Mouse (Mus musculus): ENCODE measurements at regions not wholly inside any gene's neighbourhood (a gene's known extent, or its start where the extent isn't known, plus 50 kb on each side); places are given as distances from the start of the nearest gene placed in this dataset.

GRCm38 (mm10) chr16:9270671-9271070, 440.8 kb downstream of the 1810013L24Rik start:
- no peak overlapping the region for H3K27ac ChIP-seq (replicated peaks; ENCODE audit: low read depth, low read length)
- H3K4me2 ChIP-seq (ENCODE audit: low read depth, low read length), result no peak overlapping the region
- ATAC-seq (replicated peaks; ENCODE audit: insufficient number of reproducible peaks, low FRiP score, low TSS enrichment, low read depth) (no peak), DNase-seq (ENCODE audit: low spot score) (no peak)
- H3K4me3 ChIP-seq (ENCODE audit: low read depth, low read length), result no peak overlapping the region
- no peaks in the 10 kb centered on the region for H3K4me1 ChIP-seq (ENCODE audit: control insufficient read depth, insufficient read depth, low read length)
- no peak overlapping the region for H3K9ac ChIP-seq (replicated peaks; ENCODE audit: low read length)
- no peaks in the 10 kb centered on the region for H3K9me3 ChIP-seq (replicated peaks; ENCODE audit: control insufficient read depth, low read length)
- 77% methylated on average over 1 of the region's 1 CpGs for WGBS
- no peaks in the 10 kb centered on the region for H3K36me3 ChIP-seq (replicated peaks; ENCODE audit: control insufficient read depth, insufficient read depth, low read depth, low read length)
- H3K27me3 ChIP-seq (ENCODE audit: control insufficient read depth, insufficient read depth, low read length), result no peaks in the 10 kb centered on the region

GRCm38 (mm10) chr16:9273751-9274300, 443.9 kb downstream of the 1810013L24Rik start:
- no peak overlapping the region for H3K27ac ChIP-seq (replicated peaks; ENCODE audit: low read depth, low read length)
- ATAC-seq (replicated peaks; ENCODE audit: insufficient number of reproducible peaks, low FRiP score, low TSS enrichment, low read depth), result no peak
- no peak for DNase-seq (ENCODE audit: low spot score)

GRCm38 (mm10) chr16:9274583-9275100, 444.7 kb downstream of the 1810013L24Rik start:
- H3K4me3 ChIP-seq (ENCODE audit: low read depth, low read length), result no peak overlapping the region
- no peaks in the 10 kb centered on the region for H3K27me3 ChIP-seq (ENCODE audit: control insufficient read depth, insufficient read depth, low read length)
- H3K27ac ChIP-seq (replicated peaks; ENCODE audit: low read depth, low read length), result no peak overlapping the region
- no peaks in the 10 kb centered on the region for H3K4me1 ChIP-seq (ENCODE audit: control insufficient read depth, insufficient read depth, low read length)
- DNase-seq (ENCODE audit: low spot score) (no peak), ATAC-seq (replicated peaks; ENCODE audit: insufficient number of reproducible peaks, low FRiP score, low TSS enrichment, low read depth) (no peak)
- no peaks in the 10 kb centered on the region for H3K9me3 ChIP-seq (replicated peaks; ENCODE audit: control insufficient read depth, low read length)
- WGBS, result 77% methylated on average over 7 of the region's 7 CpGs
- no peaks in the 10 kb centered on the region for H3K36me3 ChIP-seq (replicated peaks; ENCODE audit: control insufficient read depth, insufficient read depth, low read depth, low read length)
- no peak overlapping the region for H3K4me2 ChIP-seq (ENCODE audit: low read depth, low read length)
- H3K9ac ChIP-seq (replicated peaks; ENCODE audit: low read length), result no peak overlapping the region

More at GRCm38 (mm10) chr16:9273751-9274300, 443.9 kb downstream of the 1810013L24Rik start:
- no peaks in the 10 kb centered on the region for H3K27me3 ChIP-seq (ENCODE audit: control insufficient read depth, insufficient read depth, low read length)
- no peaks in the 10 kb centered on the region for H3K4me1 ChIP-seq (ENCODE audit: control insufficient read depth, insufficient read depth, low read length)
- H3K4me3 ChIP-seq (ENCODE audit: low read depth, low read length), result no peak overlapping the region
- no peaks in the 10 kb centered on the region for H3K9me3 ChIP-seq (replicated peaks; ENCODE audit: control insufficient read depth, low read length)
- H3K4me2 ChIP-seq (ENCODE audit: low read depth, low read length), result no peak overlapping the region
- H3K9ac ChIP-seq (replicated peaks; ENCODE audit: low read length), result no peak overlapping the region
- 66% methylated on average over 6 of the region's 6 CpGs for WGBS
- H3K36me3 ChIP-seq (replicated peaks; ENCODE audit: control insufficient read depth, insufficient read depth, low read depth, low read length), result no peaks in the 10 kb centered on the region

GRCm38 (mm10) chr16:9275426-9275825, 445.5 kb downstream of the 1810013L24Rik start:
- DNase-seq (ENCODE audit: low spot score) (no peak), ATAC-seq (replicated peaks; ENCODE audit: insufficient number of reproducible peaks, low FRiP score, low TSS enrichment, low read depth) (no peak)
- Histone ChIP-seq H3K9ac (replicated peaks; ENCODE audit: low read length) (no peak overlapping the region), H3K27me3 (ENCODE audit: control insufficient read depth, insufficient read depth, low read length) (no peaks in the 10 kb centered on the region), H3K4me1 (ENCODE audit: control insufficient read depth, insufficient read depth, low read length) (no peaks in the 10 kb centered on the region), H3K4me3 (ENCODE audit: low read depth, low read length) (no peak overlapping the region), H3K4me2 (ENCODE audit: low read depth, low read length) (no peak overlapping the region), H3K27ac (replicated peaks; ENCODE audit: low read depth, low read length) (no peak overlapping the region), H3K9me3 (replicated peaks; ENCODE audit: control insufficient read depth, low read length) (no peaks in the 10 kb centered on the region), H3K36me3 (replicated peaks; ENCODE audit: control insufficient read depth, insufficient read depth, low read depth, low read length) (no peaks in the 10 kb centered on the region)
- 84% methylated on average over 4 of the region's 4 CpGs for WGBS

- ATAC-seq (replicated peaks; ENCODE audit: insufficient number of reproducible peaks, low FRiP score, low TSS enrichment, low read depth) (no peak), DNase-seq (ENCODE audit: low spot score) (no peak)
- 85% methylated on average over 1 of the region's 1 CpGs for WGBS
- H3K27me3 ChIP-seq (ENCODE audit: control insufficient read depth, insufficient read depth, low read length), result no peaks in the 10 kb centered on the region
- H3K9ac ChIP-seq (replicated peaks; ENCODE audit: low read length), result no peak overlapping the region
- no peaks in the 10 kb centered on the region for H3K9me3 ChIP-seq (replicated peaks; ENCODE audit: control insufficient read depth, low read length)
- no peak overlapping the region for H3K4me3 ChIP-seq (ENCODE audit: low read depth, low read length)
- no peaks in the 10 kb centered on the region for H3K36me3 ChIP-seq (replicated peaks; ENCODE audit: control insufficient read depth, insufficient read depth, low read depth, low read length)
- no peaks in the 10 kb centered on the region for H3K4me1 ChIP-seq (ENCODE audit: control insufficient read depth, insufficient read depth, low read length)
- no peak overlapping the region for H3K4me2 ChIP-seq (ENCODE audit: low read depth, low read length)
- no peak overlapping the region for H3K27ac ChIP-seq (replicated peaks; ENCODE audit: low read depth, low read length)
Observed at GRCm38 (mm10) chr16:9277064-9277463, 447.2 kb downstream of the 1810013L24Rik start.

- H3K4me1 ChIP-seq (ENCODE audit: control insufficient read depth, insufficient read depth, low read length), result no peaks in the 10 kb centered on the region
- H3K27ac ChIP-seq (replicated peaks; ENCODE audit: low read depth, low read length), result no peak overlapping the region
- H3K36me3 ChIP-seq (replicated peaks; ENCODE audit: control insufficient read depth, insufficient read depth, low read depth, low read length), result no peaks in the 10 kb centered on the region
- H3K27me3 ChIP-seq (ENCODE audit: control insufficient read depth, insufficient read depth, low read length), result no peaks in the 10 kb centered on the region
- H3K9me3 ChIP-seq (replicated peaks; ENCODE audit: control insufficient read depth, low read length), result no peaks in the 10 kb centered on the region
- DNase-seq (ENCODE audit: low spot score), result no peak
- H3K4me3 ChIP-seq (ENCODE audit: low read depth, low read length), result no peak overlapping the region
- 66% methylated on average over 6 of the region's 6 CpGs for WGBS
- no peak for ATAC-seq (replicated peaks; ENCODE audit: insufficient number of reproducible peaks, low FRiP score, low TSS enrichment, low read depth)
- H3K4me2 ChIP-seq (ENCODE audit: low read depth, low read length), result no peak overlapping the region
- no peak overlapping the region for H3K9ac ChIP-seq (replicated peaks; ENCODE audit: low read length)
Observed at GRCm38 (mm10) chr16:9279726-9280125, 449.8 kb downstream of the 1810013L24Rik start.

GRCm38 (mm10) chr16:9280431-9280830, 450.5 kb downstream of the 1810013L24Rik start:
- Histone ChIP-seq H3K36me3 (replicated peaks; ENCODE audit: control insufficient read depth, insufficient read depth, low read depth, low read length) (no peaks in the 10 kb centered on the region), H3K4me2 (ENCODE audit: low read depth, low read length) (no peak overlapping the region), H3K9ac (replicated peaks; ENCODE audit: low read length) (no peak overlapping the region), H3K27ac (replicated peaks; ENCODE audit: low read depth, low read length) (no peak overlapping the region), H3K4me1 (ENCODE audit: control insufficient read depth, insufficient read depth, low read length) (no peaks in the 10 kb centered on the region), H3K27me3 (ENCODE audit: control insufficient read depth, insufficient read depth, low read length) (no peaks in the 10 kb centered on the region), H3K9me3 (replicated peaks; ENCODE audit: control insufficient read depth, low read length) (no peaks in the 10 kb centered on the region), H3K4me3 (ENCODE audit: low read depth, low read length) (no peak overlapping the region)
- ATAC-seq (replicated peaks; ENCODE audit: insufficient number of reproducible peaks, low FRiP score, low TSS enrichment, low read depth) (no peak), DNase-seq (ENCODE audit: low spot score) (no peak)
- WGBS, result 69% methylated on average over 4 of the region's 4 CpGs

GRCm38 (mm10) chr16:9280931-9281330, 451.0 kb downstream of the 1810013L24Rik start:
- Histone ChIP-seq H3K4me2 (ENCODE audit: low read depth, low read length) (no peak overlapping the region), H3K4me3 (ENCODE audit: low read depth, low read length) (no peak overlapping the region), H3K27me3 (ENCODE audit: control insufficient read depth, insufficient read depth, low read length) (no peaks in the 10 kb centered on the region), H3K9me3 (replicated peaks; ENCODE audit: control insufficient read depth, low read length) (no peaks in the 10 kb centered on the region), H3K27ac (replicated peaks; ENCODE audit: low read depth, low read length) (no peak overlapping the region), H3K36me3 (replicated peaks; ENCODE audit: control insufficient read depth, insufficient read depth, low read depth, low read length) (no peaks in the 10 kb centered on the region), H3K9ac (replicated peaks; ENCODE audit: low read length) (no peak overlapping the region), H3K4me1 (ENCODE audit: control insufficient read depth, insufficient read depth, low read length) (no peaks in the 10 kb centered on the region)
- 6% methylated on average over 5 of the region's 5 CpGs for WGBS
- ATAC-seq (replicated peaks; ENCODE audit: insufficient number of reproducible peaks, low FRiP score, low TSS enrichment, low read depth), result peak; percentile 56; the same call in 1 of the 2 replicates
- peak; percentile 25 for DNase-seq (ENCODE audit: low spot score)
